Mouse (Mus musculus) ovary, postnatal 36 days (tissue): ENCODE results near the gene Cacng4.

Source experiments
- DNase-seq: peaks from one replicate; pipeline ENCODE4 v3.0.0; 2022; ENCODE audit warnings: low spot score, mixed read lengths

The Cacng4 gene

DNA sequence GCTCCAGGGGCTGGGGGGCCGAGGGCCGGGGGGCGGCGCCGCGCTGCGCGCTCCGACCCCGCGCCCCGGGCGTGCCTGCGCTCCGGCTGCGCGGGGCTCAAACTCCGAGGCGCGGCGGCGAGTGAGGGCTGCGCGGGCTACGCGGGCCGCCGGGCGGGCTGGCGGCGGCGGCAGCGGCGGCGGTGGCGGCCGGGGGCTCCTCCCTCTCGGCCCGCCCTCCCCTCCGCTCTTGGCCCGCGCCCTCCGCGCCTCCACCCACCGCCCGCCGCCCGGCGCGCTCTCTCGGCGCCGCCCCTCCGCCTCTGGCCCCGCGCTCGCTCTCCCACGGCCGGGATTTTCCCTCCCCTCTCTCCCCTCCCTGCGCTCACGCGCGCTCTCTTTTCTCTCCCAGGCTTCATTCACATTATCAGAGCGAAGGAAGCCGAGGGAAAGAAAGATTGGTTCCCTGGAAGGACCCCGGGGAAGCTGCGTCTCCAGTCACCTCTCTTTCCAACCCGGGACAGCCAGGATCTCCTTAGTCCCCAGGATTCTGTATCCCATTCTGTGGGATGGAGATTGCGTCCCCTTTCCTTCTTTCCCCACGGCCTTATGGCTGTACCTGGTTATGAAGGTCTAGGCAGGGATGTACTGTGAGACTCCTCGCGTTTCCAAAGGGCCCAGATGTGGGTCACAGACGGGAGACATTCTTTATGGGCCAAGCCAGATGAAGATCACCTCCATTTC is at the start of gene Cacng4:
TSS of gene Cacng4 (minus strand) at position 11 of the 723 bp plus-strand sequence.
- DNase-seq, result peak; percentile 41

DNA sequence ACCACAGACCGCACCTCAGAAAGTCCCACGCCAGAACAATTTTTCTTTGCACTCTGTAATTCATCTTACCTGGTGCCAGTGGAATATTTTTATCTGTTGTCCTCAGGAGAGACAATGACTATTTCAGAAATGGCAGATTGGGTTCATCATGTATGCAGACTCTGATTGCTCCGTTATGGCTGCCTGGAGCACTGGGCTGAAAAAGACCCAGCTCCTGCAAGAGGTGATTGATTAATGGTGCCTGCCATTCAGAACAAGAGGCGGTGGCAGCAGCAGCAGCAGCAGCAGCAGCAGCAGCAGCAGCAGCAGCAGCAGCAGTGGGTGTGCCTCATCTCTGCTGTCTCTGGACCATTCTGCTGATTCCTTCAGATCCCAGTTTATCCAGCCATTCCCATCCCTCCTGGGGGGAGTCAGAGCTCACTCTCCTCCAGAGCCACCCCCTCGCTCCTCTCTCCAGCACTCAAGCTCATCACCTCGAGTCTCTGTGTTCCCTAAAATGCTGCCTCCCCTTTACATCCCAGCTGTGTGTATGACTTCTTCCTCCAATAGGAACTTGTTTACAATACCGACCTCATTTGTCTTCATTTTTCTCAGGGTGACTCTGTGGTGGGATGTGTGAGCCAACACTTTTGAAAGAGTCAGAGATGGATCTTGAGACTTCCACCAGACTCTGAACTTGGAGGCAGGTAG is 39.1 kb upstream of the Cacng4 start:
- no peak for DNase-seq

DNA sequence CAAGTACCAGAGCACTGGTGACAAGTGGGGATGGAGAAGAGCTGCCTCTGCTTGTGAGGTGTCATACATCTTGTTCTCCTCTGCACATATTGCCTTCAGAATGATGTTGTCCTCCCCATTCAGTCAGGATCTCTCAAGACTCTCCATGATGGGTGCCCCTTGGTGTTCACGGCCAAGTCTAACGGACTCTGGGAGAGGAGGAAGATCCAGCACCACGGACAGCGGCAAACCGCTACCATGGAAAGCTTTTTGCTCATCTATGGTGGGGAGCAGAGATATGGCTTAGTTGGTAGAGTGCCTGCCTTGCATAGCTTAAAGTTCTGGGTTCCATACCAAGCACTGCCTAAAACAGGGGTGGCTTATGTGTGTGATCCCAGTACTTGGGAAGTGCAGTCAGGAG is 22.8 kb upstream of the Cacng4 start:
- DNase-seq, result no peak

- peak; percentile 39 for DNase-seq
Measured at GRCm38 (mm10) chr11:107812941-107813648, 18.7 kb upstream of the Cacng4 start.

- DNase-seq, result no peak
Measured at GRCm38 (mm10) chr11:107812429-107812828, 18.1 kb upstream of the Cacng4 start.

DNA sequence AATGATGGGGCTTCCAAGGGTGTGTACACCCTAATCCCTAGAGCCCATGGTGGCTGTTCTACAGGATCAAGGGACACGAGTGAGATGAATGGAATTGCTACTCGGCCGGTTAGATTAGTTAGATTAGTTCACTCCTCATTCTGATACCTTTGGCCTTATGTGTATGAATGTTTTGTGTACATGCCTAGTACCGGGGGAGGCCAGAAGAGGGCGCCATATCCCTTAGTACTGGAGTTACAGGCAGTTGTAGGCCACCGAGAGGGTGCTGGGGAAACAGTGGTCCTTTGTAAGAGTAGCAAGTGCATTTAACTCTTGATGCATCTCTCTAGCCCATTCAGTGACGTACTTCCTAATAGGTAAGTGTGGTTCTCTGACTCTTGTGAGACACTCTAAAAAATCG is 14.2 kb upstream of the Cacng4 start:
- DNase-seq, result no peak

DNA sequence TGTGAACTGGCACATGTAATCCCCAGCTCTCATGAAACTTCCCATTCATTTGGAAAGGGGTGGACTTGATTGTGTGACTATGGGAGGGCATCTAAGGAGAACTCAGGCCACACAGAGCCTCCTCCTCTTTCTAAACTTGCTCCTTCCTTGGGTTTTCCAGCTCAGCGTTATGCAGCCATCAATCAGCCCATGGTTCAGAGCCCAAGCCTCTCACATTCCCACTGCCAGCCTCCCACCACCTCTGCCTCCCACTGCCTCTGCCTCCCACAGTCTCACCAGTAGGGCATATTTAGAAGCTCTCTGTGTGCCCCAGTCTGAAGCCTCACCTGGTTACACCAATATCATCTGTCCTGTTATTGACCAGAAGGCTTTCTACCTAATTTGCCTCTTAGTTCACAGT is 11.7 kb upstream of the Cacng4 start:
- DNase-seq, result no peak

DNA sequence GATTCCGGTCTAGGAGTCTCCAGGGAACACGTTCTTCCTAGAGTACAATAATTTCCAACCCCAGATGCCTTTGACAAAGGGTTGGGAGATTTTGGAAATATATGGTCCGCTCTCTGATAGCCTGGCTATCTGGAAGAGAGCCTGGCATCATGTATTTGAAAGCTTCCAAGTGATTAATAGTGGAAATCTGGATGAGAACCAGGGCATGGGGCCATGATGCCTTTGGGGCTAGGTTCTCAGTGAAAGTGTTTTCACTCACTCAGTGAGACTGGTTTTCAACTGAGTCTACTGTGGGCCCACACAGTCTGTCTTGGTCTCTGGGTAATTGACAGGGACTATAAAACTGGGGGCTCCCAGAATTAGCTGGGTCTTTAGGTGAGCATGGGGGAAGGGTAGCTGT is 7.6 kb upstream of the Cacng4 start:
- DNase-seq, result no peak

DNA sequence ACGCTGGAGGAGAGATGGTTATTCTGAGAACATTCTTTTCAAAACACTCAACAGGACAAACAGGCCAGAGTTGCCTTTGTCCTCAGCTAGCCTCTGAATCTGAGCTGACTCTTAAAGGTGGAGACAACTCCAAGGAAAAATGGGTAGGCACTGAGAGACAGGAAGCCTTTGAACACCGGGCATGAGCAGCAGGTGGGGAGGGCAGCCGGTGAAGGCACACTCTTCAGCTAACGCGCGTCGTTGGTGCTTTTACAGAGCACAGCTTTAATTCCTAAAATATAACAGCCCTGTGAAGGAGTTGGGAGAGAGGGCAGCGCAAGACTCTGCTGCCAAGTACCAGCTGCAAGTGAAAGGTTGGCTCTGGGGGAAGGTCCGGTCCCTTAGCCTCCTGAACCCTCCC is 5.0 kb upstream of the Cacng4 start:
- DNase-seq, result no peak

- DNase-seq, result no peak
Measured at GRCm38 (mm10) chr11:107796346-107796745, 2.0 kb upstream of the Cacng4 start.

- peak; percentile 14 for DNase-seq
Measured at GRCm38 (mm10) chr11:107795384-107796035, 1.2 kb upstream of the Cacng4 start.

DNA sequence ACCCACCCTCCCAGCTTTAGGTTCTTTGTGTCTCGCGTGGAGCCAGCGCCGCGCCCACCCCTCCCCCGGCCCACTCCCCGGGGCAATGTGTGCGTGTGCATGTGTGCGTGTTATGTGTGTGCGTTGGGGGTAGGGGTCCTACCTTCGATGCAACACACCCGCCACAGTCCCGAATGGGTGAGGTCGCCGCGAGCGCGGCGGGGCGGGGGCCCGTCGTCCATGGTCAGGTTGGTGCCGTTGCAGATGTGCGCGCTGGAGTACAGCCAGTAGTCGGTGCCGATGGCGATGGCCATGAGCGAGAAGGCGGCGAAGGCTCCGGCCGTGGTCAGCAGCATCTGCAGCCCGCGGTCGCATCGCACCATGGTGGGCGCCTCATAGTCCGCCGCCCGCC is 259 bp downstream of the Cacng4 start:
- DNase-seq, result peak; percentile 33

DNA sequence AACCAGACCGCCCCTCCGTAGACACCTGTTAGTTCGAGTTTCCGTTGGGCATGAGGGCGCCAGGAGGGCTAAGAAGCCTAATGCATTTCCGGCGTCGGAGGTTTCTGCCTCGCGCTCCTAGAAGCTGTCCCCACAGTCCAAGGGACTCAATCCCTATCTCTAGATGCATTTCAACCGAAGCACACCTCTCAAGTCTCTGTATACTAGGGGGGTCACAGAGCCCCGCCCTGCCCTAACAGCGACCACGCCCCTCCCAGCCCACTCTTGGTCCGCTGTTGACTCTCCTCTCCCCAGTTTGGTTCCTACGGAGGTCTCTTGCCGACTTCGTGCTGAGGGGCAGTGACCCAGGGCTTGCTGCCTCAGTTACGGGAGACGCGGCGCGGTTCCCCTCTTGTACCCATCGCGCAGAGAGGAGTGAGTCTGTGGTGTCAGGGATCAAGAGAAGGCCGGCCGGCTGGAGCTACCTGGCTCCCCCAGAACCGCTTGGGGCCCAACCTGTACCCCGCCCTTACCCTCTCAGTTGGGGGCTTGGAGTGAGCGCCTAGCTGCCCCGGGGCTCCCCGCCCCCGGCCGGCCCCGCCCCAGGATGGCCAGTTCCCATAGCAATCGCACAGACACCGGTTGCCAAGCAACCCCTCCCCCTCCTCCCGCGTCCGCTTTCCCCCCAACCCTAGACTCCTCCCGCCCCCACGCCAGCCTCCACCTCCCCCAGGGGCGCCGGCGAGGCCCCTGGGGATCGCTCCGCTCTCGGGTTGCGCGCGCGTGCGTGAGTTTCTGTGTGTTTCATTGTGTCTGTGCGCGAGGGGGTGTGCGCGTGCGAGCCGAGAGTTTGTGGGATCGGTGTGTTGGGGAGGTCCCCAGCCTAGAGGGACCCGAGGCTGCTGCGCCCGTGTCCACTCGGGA is 906 bp downstream of the Cacng4 start:
- DNase-seq, result peak; percentile 26

GRCm38 (mm10) chr11:107792136-107792535 is 2.2 kb downstream of the Cacng4 start:
- no peak for DNase-seq

- DNase-seq, result no peak
Measured at GRCm38 (mm10) chr11:107785761-107786160, 8.6 kb downstream of the Cacng4 start.

- no peak for DNase-seq
Measured at GRCm38 (mm10) chr11:107785288-107785687, 9.1 kb downstream of the Cacng4 start.

GRCm38 (mm10) chr11:107783861-107784754 is 10.2 kb downstream of the Cacng4 start:
- DNase-seq, result no peak

- no peak for DNase-seq
Measured at GRCm38 (mm10) chr11:107782591-107782990, 11.8 kb downstream of the Cacng4 start.

DNA sequence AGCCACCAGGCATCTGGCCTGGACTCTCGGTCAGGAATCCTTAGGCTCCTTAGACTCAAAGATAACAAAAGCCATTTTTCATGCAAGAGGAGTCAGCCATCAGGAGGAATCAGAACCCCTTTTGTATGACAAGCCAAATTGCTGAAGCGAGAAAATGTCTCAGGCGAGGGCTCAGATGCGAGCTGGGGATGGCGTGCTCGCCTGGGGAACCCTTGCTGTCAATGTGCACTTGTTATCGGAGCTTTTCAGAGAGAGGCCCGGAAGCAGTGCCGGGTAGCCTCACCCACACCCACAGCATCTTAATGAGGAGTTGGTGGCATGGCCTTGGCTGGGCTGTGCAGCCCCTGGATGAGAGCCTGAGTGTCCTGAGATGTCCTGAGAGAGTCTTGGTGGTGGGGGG is 15.5 kb downstream of the Cacng4 start:
- DNase-seq, result no peak

DNA sequence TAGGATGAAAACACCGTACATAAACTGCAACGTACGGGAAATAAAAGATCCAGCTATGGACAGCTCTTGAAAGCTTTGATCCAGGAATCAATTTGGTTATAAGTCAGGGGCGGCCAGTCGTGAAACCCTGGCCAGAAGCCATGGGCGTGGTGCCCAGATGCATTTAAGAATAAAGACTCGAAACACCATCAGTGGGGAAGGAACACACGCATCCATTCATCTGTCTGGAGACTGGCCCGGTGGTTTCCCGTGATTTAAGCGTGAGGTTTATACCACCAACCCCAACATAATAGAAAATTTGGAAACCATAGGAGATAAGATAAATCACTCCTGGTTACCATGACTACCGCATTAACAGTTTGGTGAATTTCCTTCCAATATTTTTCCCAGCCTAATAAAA is 16.9 kb downstream of the Cacng4 start:
- no peak for DNase-seq
